Mouse (Mus musculus) urinary bladder, postnatal 25 days (tissue): ENCODE results near the gene Srsf4.
A peak's percentile ranks its signal among the peaks of the same experiment; 100 is the strongest.

Experiments used
- DNase-seq: peaks from one replicate; pipeline ENCODE4 v3.0.0; 2022; ENCODE audit warnings: low spot score

Srsf4 gene

GRCm38 (mm10) chr4:131873293-131874168, at the start of gene Srsf4:
Srsf4 (plus strand) TSS chr4:131873617.
- DNase-seq, result peak; percentile 83

GRCm38 (mm10) chr4:131824939-131825338, 48.5 kb upstream of the Srsf4 start:
- DNase-seq, result no peak

- peak; percentile 47 for DNase-seq
Observed at GRCm38 (mm10) chr4:131825830-131826229, 47.6 kb upstream of the Srsf4 start.

GRCm38 (mm10) chr4:131826905-131827304, 46.5 kb upstream of the Srsf4 start:
- DNase-seq, result peak; percentile 28

- no peak for DNase-seq
Observed at GRCm38 (mm10) chr4:131829123-131829522, 44.3 kb upstream of the Srsf4 start.

- DNase-seq, result no peak
Observed at GRCm38 (mm10) chr4:131831546-131832045, 41.8 kb upstream of the Srsf4 start.

- no peak for DNase-seq
Observed at GRCm38 (mm10) chr4:131832759-131833407, 40.5 kb upstream of the Srsf4 start.

- no peak for DNase-seq
Observed at GRCm38 (mm10) chr4:131833971-131834609, 39.3 kb upstream of the Srsf4 start.

- DNase-seq, result peak; percentile 52
Observed at GRCm38 (mm10) chr4:131836351-131836881, 37.0 kb upstream of the Srsf4 start.

GRCm38 (mm10) chr4:131836891-131837491, 36.4 kb upstream of the Srsf4 start:
- peak; percentile 52 for DNase-seq

GRCm38 (mm10) chr4:131837872-131838524, 35.4 kb upstream of the Srsf4 start, which contains the start of gene Ptpru:
Ptpru (minus strand) TSS chr4:131838288.
- DNase-seq, result peak; percentile 98

- DNase-seq, result peak; percentile 95
Observed at GRCm38 (mm10) chr4:131843290-131843743, 30.1 kb upstream of the Srsf4 start, which contains the start of gene Mecr. Mecr (plus strand) TSS chr4:131843470.

- no peak for DNase-seq
Observed at GRCm38 (mm10) chr4:131845991-131846778, 27.2 kb upstream of the Srsf4 start.

- no peak for DNase-seq
Observed at GRCm38 (mm10) chr4:131848082-131848481, 25.3 kb upstream of the Srsf4 start.

GRCm38 (mm10) chr4:131849986-131850638, 23.3 kb upstream of the Srsf4 start:
- no peak for DNase-seq

GRCm38 (mm10) chr4:131854950-131855349, 18.5 kb upstream of the Srsf4 start:
- no peak for DNase-seq

- DNase-seq, result peak; percentile 74
Observed at GRCm38 (mm10) chr4:131860492-131861340, 12.7 kb upstream of the Srsf4 start.

- DNase-seq, result no peak
Observed at GRCm38 (mm10) chr4:131861341-131861739, 12.1 kb upstream of the Srsf4 start.
